In the genomic region with DNA sequence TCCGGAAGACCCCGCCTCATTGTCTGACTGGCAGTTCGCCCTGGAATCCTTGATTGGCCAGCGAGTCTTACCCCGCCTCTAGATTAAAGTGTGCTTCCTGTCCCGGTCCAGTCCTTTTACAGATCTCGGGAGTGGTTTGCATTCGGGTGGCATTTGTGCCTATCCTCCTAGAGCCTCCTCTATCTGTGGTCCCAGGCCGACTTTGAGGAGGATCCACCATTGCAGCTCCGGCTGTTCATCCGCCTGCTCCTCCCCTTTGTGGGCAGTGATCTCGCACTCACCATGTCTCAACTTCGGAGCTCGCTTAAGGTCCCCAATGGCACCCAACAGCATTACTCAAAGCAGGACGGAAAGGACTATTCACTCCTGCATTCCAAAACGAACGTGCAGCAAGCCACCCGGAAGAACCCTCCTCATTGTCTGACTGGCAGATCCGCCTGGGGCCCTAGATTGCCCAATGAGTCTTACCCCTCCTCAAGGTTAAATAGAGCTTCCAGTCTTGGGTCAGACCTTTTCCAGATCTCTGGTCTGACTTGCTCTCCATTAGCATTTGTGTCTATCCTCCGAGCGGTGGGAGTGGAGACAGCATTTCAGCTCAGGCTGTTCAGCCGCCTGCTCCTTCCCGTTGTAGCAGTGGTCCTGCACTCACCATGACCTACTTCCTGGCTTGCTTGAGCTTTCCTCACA, we compare ENCODE assay signal across 8 mouse cellular contexts. TPM values are rescaled to one million over a fixed set of nuclear protein-coding genes. Genes with fewer than 3 reads are reported as not detected.
A peak's percentile ranks its signal among the peaks of the same experiment; 100 is the strongest.
DNase-seq lines count a peak whose midpoint lies in the region; ATAC-seq and TF ChIP-seq lines count a peak whose summit lies in the region.

No protein-coding gene starts in this region.

- TF ChIP-seq POLR2A in MEL (IDR thresholded peaks at IDR 0.05; ENCODE audit: control insufficient read depth in 1 of 2, insufficient read depth in 1 of 2, low read depth in 1 of 2, low read length in 2 of 2, poor library complexity in 1 of 2) = peak; percentile 73 to 87; a peak in 3 of 4 replicates
- TF ChIP-seq POLR2A in cerebellum, adult 2 months (IDR thresholded peaks at IDR 0.05; ENCODE audit: borderline replicate concordance, insufficient read depth, low read length) = peak; percentile 65; the same call in 1 of the 2 replicates

- H3K9me3 ChIP-seq in MEL (replicated peaks; ENCODE audit: insufficient read depth, low read length) = no peaks in the 10 kb centered on the region
- no peaks in the 10 kb centered on the region for H3K9me3 ChIP-seq in forebrain, postnatal 0 days (ENCODE audit: low read length)
- no peaks in the 10 kb centered on the region for H3K9me3 ChIP-seq in lung, embryonic 15.5 days

- H3K27ac ChIP-seq in MEL (ENCODE audit: control insufficient read depth, low read depth, low read length) = peak overlapping the region; percentile 87
- H3K27ac ChIP-seq in cerebellum, adult 2 months (ENCODE audit: insufficient read depth, low read length) = peak overlapping the region; percentile 81
- peak overlapping the region; percentile 91 for H3K27ac ChIP-seq in forebrain, postnatal 0 days (ENCODE audit: low read depth, low read length)
- H3K27ac ChIP-seq in lung, embryonic 15.5 days = peak overlapping the region; percentile 98

- no peaks in the 10 kb centered on the region for H3K36me3 ChIP-seq in MEL (ENCODE audit: control insufficient read depth in 1 of 2, insufficient read depth in 2 of 2, low read length in 2 of 2)
- H3K36me3 ChIP-seq in forebrain, postnatal 0 days (ENCODE audit: insufficient read depth) = no peaks in the 10 kb centered on the region
- no peaks in the 10 kb centered on the region for H3K36me3 ChIP-seq in lung, embryonic 15.5 days

- peak overlapping the region; percentile 76 for H3K9ac ChIP-seq in MEL (ENCODE audit: control insufficient read depth, low read depth, low read length, poor library complexity, severe bottlenecking)
- peak overlapping the region; percentile 65 for H3K9ac ChIP-seq in forebrain, postnatal 0 days
- H3K9ac ChIP-seq in lung, embryonic 15.5 days = peak overlapping the region; percentile 49

- peak overlapping the region; percentile 78 for H3K4me2 ChIP-seq in forebrain, postnatal 0 days (ENCODE audit: low read depth)
- peak overlapping the region; percentile 73 for H3K4me2 ChIP-seq in lung, embryonic 15.5 days

- no peak for TF ChIP-seq RAD21 in MEL (IDR thresholded peaks at IDR 0.05; ENCODE audit: low read depth, low read length)

- WGBS in cerebellum, adult 2 months = under 1% methylated on average over 23 of the region's 23 CpGs
- WGBS in forebrain, postnatal 0 days = under 1% methylated on average over 23 of the region's 23 CpGs
- 0% methylated on average over 23 of the region's 23 CpGs for WGBS in lung, embryonic 15.5 days

- DNase-seq in MEL (ENCODE audit: low read depth, low spot score) = peak; percentile 93
- DNase-seq in cerebellum, adult 2 months = peak; percentile 78 to 83
- DNase-seq in forebrain, postnatal 0 days = peak; percentile 94
- peak; percentile 84 for DNase-seq in heart, postnatal 4 days
- peak; percentile 74 to 79 for DNase-seq in layer of hippocampus, adult 8-10 months (ENCODE audit: low spot score in 2 of 2)
- DNase-seq in ovary, adult 18-20 months (ENCODE audit: low spot score) = peak; percentile 70
- DNase-seq in thymus, postnatal 0 days (ENCODE audit: low spot score) = peak; percentile 87

- H3K4me3 ChIP-seq in MEL (ENCODE audit: control insufficient read depth in 1 of 2, insufficient read depth in 1 of 2, low read depth in 2 of 2, low read length in 2 of 2) = peak overlapping the region; percentile 84
- peak overlapping the region; percentile 86 for H3K4me3 ChIP-seq in cerebellum, adult 2 months (replicated peaks; ENCODE audit: insufficient read depth, low read depth, low read length)
- peak overlapping the region; percentile 48 for H3K4me3 ChIP-seq in forebrain, postnatal 0 days (ENCODE audit: low read depth, low read length)
- H3K4me3 ChIP-seq in lung, embryonic 15.5 days = peak overlapping the region; percentile 65

- H3K79me2 ChIP-seq in MEL (ENCODE audit: control insufficient read depth, insufficient read depth, low read length, poor library complexity) = no peaks in the 10 kb centered on the region; the same call in none of the 2 replicates

- no peaks in the 10 kb centered on the region; a peak in 1 of 4 replicates for H3K4me1 ChIP-seq in MEL (ENCODE audit: control insufficient read depth in 1 of 2, insufficient read depth in 2 of 2, low read length in 2 of 2)
- no peaks in the 10 kb centered on the region for H3K4me1 ChIP-seq in cerebellum, adult 2 months (ENCODE audit: control insufficient read depth, insufficient read depth, low read length)
- no peaks in the 10 kb centered on the region for H3K4me1 ChIP-seq in forebrain, postnatal 0 days (ENCODE audit: insufficient read depth)
- H3K4me1 ChIP-seq in lung, embryonic 15.5 days = 0 out of 2 replicates have a peak, but pooled peaks cover 3% of the 10 kb centered on the region

- no peak for TF ChIP-seq CTCF in MEL (IDR thresholded peaks at IDR 0.05 in 2 of 3, conservative IDR thresholded peaks at IDR 0.05 in 1 of 3; ENCODE audit: control insufficient read depth in 1 of 3, insufficient read depth in 1 of 3, low read depth in 2 of 3, low read length in 3 of 3, poor library complexity in 1 of 3, severe bottlenecking in 1 of 3)
- no peak for TF ChIP-seq CTCF in cerebellum, adult 2 months (IDR thresholded peaks at IDR 0.05; ENCODE audit: borderline replicate concordance, insufficient read depth, low read depth, low read length)
- no peak for TF ChIP-seq CTCF in forebrain, postnatal 0 days (IDR thresholded peaks at IDR 0.05; ENCODE audit: low read depth)

- TF ChIP-seq EP300 in MEL (IDR thresholded peaks at IDR 0.05; ENCODE audit: low read depth in 1 of 2, low read length in 2 of 2) = no peak

- ATAC-seq in forebrain, postnatal 0 days = peak; percentile 99
- peak; percentile 99 for ATAC-seq in lung, embryonic 15.5 days (ENCODE audit: borderline replicate concordance, extremely low read depth, low FRiP score, low TSS enrichment)

- H3K27me3 ChIP-seq in MEL (ENCODE audit: control insufficient read depth in 1 of 2, insufficient read depth in 2 of 2, low read length in 2 of 2) = no peaks in the 10 kb centered on the region
- no peaks in the 10 kb centered on the region for H3K27me3 ChIP-seq in cerebellum, adult 2 months (ENCODE audit: control insufficient read depth, insufficient read depth, low read length)
- H3K27me3 ChIP-seq in forebrain, postnatal 0 days (ENCODE audit: insufficient read depth, low read length) = no peaks in the 10 kb centered on the region
- H3K27me3 ChIP-seq in lung, embryonic 15.5 days = no peaks in the 10 kb centered on the region

TF ChIP-seq in MEL, 35 proteins besides CTCF, POLR2A, EP300 and RAD21:
- TF ChIP-seq ELF1 (IDR thresholded peaks at IDR 0.05; ENCODE audit: low read depth, low read length) = peak; percentile 59
- TF ChIP-seq MYC (IDR thresholded peaks at IDR 0.05; ENCODE audit: low read depth, low read length) = 0 out of 2 replicates have a peak, but pooled peaks have one; percentile 5
- TF ChIP-seq SMC3 (IDR thresholded peaks at IDR 0.05; ENCODE audit: low read depth, low read length) = no peak
- TF ChIP-seq KAT2A (conservative IDR thresholded peaks at IDR 0.05; ENCODE audit: low read depth, low read length) = 0 out of 2 replicates have a peak, but pooled peaks have one; percentile 44
- no peak for TF ChIP-seq MAZ (IDR thresholded peaks at IDR 0.05; ENCODE audit: low read depth, low read length)
- peak; percentile 60 for TF ChIP-seq SIN3A (IDR thresholded peaks at IDR 0.05; ENCODE audit: low read length)
- peak; percentile 85 for TF ChIP-seq TBP (IDR thresholded peaks at IDR 0.05; ENCODE audit: low read depth, low read length)
- TF ChIP-seq NRF1 (IDR thresholded peaks at IDR 0.05; ENCODE audit: insufficient read depth, low read depth, low read length, poor library complexity, severe bottlenecking) = no peak
- TF ChIP-seq HCFC1 (IDR thresholded peaks at IDR 0.05; ENCODE audit: low read depth, low read length) = peak; percentile 82
- TF ChIP-seq POLR2AphosphoS2 (IDR thresholded peaks at IDR 0.05; ENCODE audit: low read length) = peak; percentile 60; the same call in 1 of the 2 replicates
- TF ChIP-seq MYB (IDR thresholded peaks at IDR 0.05; ENCODE audit: low read depth, low read length) = no peak
- no peak for TF ChIP-seq MAFK (IDR thresholded peaks at IDR 0.05; ENCODE audit: borderline replicate concordance, low read depth, low read length)
- peak; percentile 85 for TF ChIP-seq NELFE (IDR thresholded peaks at IDR 0.05; ENCODE audit: low read depth, low read length)
- TF ChIP-seq CHD2 (IDR thresholded peaks at IDR 0.05; ENCODE audit: low read length) = peak; percentile 33; the same call in 1 of the 2 replicates
- TF ChIP-seq CHD1 (IDR thresholded peaks at IDR 0.05; ENCODE audit: low read depth, low read length) = no peak
TF ChIP-seq in MEL: peak in this region for 9.

RNA-seq across cellular contexts. Expression of a gene that starts 30.9 kb away (rescaled TPM):
- 5.5 and 6.1 TPM in 2 replicates for total RNA-seq in MEL (2012; rRNA removed)
- 100 to 1,000 TPM in 1 of 2 experiments, 1 to 10 TPM in 1; 4.4 to 426 TPM for polyA plus RNA-seq in MEL (2012; ENCODE audit: insufficient read depth in 1 of 2, insufficient read length in 2 of 2, low read depth in 1 of 2, low replicate concordance in 2 of 2, missing spikeins in 1 of 2)
- polyA plus RNA-seq in cerebellum, adult 2 months (2012; rRNA removed) = 8.6 and 8.8 TPM in 2 replicates
- 7.0 and 13.5 TPM in 2 replicates for total RNA-seq in forebrain, postnatal 0 days (2014; rRNA removed)
- polyA plus RNA-seq in forebrain, postnatal 0 days (2015; fragmentation: Nextera tagmentation; extraction: Ambion mirVana) = 7.8 and 10.8 TPM in 2 replicates
- 1 to 10 TPM; 5.7 to 6.7 TPM for total RNA-seq in heart, postnatal 4 days (2021)
- total RNA-seq in layer of hippocampus, adult 8-10 months (2022) = 1 to 10 TPM; 3.9 to 7.5 (median 6.9) TPM
- polyA plus RNA-seq in lung, embryonic 15.5 days (2015; fragmentation: Nextera tagmentation; extraction: Ambion mirVana) = 22.8 and 22.9 TPM in 2 replicates
- 16.4 and 16.9 TPM in 2 replicates for polyA plus RNA-seq in thymus, postnatal 0 days (2015; fragmentation: Nextera tagmentation; extraction: Ambion mirVana)

Comparison
In these comparisons a context has a peak if more than half of its experiments do, and no peak if none do; other contexts are left out.
1. Peak in every context shown above with its lines: DNase-seq, ATAC-seq, H3K4me3 ChIP-seq and H3K27ac ChIP-seq.